Mouse (Mus musculus) left cerebral cortex, postnatal 25 days (tissue): ENCODE measurements around the gene Rtkn. TPM values are rescaled to one million over a fixed set of nuclear protein-coding genes. Genes with fewer than 3 reads are reported as not detected.

ENCODE experiments used
- DNase-seq, 2 experiments: peaks; one replicate each; pipeline ENCODE4 v3.0.0; 2022; ENCODE audit warnings: low spot score in 2 of 2, mixed read lengths in 1 of 2
- intact Hi-C: fragments of 180-260 bp; cut with DNase I; formaldehyde crosslinking; loops from one replicate; pipeline ENCODE4 v1.15.1; 2025
- total RNA-seq, 2 experiments: library from RNA; stranded (reverse); gene quantifications; 2 replicates each; pipeline ENCODE4 v1.2.3; 2021

The Rtkn gene
- 10 to 100 TPM; 51.2 to 76.8 TPM for total RNA-seq

GRCm38 (mm10) chr6:83134951-83135513 lies at the start of gene Rtkn:
Rtkn (plus strand) TSS chr6:83135463.
- no peak for DNase-seq
- intact Hi-C loops = no loop called here

GRCm38 (mm10) chr6:83086121-83087035 lies 48.9 kb upstream of the Rtkn start, which contains the start of gene Lbx2:
Lbx2 (plus strand) TSS chr6:83086367.
- intact Hi-C loops = no loop called here

GRCm38 (mm10) chr6:83087205-83087925 lies 47.9 kb upstream of the Rtkn start:
- no peak for DNase-seq
- intact Hi-C loops = no loop called here

More at GRCm38 (mm10) chr6:83086121-83087035, 48.9 kb upstream of the Rtkn start, which contains the start of gene Lbx2:
- no peak for DNase-seq

- intact Hi-C loops = no loop called here
- no peak for DNase-seq
These were observed 47.4 kb upstream of the Rtkn start for GRCm38 (mm10) chr6:83087926-83088260.

GRCm38 (mm10) chr6:83092416-83093127 lies 42.7 kb upstream of the Rtkn start:
- DNase-seq = no peak
- intact Hi-C loops = no loop called here

GRCm38 (mm10) chr6:83095968-83096367 lies 39.3 kb upstream of the Rtkn start:
- intact Hi-C loops = no loop called here

GRCm38 (mm10) chr6:83098411-83098810 lies 36.9 kb upstream of the Rtkn start:
- no peak for DNase-seq
- intact Hi-C loops = no loop called here

More at GRCm38 (mm10) chr6:83095968-83096367, 39.3 kb upstream of the Rtkn start:
- DNase-seq = no peak

- DNase-seq = peak; percentile 89 to 94
- intact Hi-C loops = loop anchor here (1.0 to 10.0 kb wide), 3 partner anchors 23 to 187 kb away; no protein-coding TSS in a partner anchor
These were observed 34.0 kb upstream of the Rtkn start, which contains the start of the genes Ccdc142 and Gm42688 for GRCm38 (mm10) chr6:83101316-83101687. Ccdc142 (plus strand) TSS chr6:83101601. Gm42688 (plus strand) TSS chr6:83101617.

GRCm38 (mm10) chr6:83101688-83102556 lies 33.3 kb upstream of the Rtkn start:
- intact Hi-C loops = loop anchor here (1.0 to 10.0 kb wide), 4 partner anchors 24 to 187 kb away; partner anchors contain the start of gene Aup1
- DNase-seq = peak; percentile 60 to 71

- no peak for DNase-seq
- intact Hi-C loops = loop anchor here (10.0 kb wide), 1 partner anchor 188 kb away; no protein-coding TSS in a partner anchor
These were observed 32.1 kb upstream of the Rtkn start for GRCm38 (mm10) chr6:83103130-83103650.

- intact Hi-C loops = loop anchor here (10.0 kb wide), 1 partner anchor 189 kb away; no protein-coding TSS in a partner anchor
- DNase-seq = peak; percentile 27 to 75
These were observed 31.1 kb upstream of the Rtkn start for GRCm38 (mm10) chr6:83104158-83104557.

- DNase-seq = peak; percentile 42 to 67
- intact Hi-C loops = loop anchor here (10.0 kb wide), 1 partner anchor 193 kb away; no protein-coding TSS in a partner anchor
These were observed 27.5 kb upstream of the Rtkn start for GRCm38 (mm10) chr6:83107566-83108400.

GRCm38 (mm10) chr6:83108762-83109668 lies 26.2 kb upstream of the Rtkn start, which contains the start of gene Mrpl53:
Mrpl53 (plus strand) TSS chr6:83109040.
- DNase-seq = peak; percentile 80 to 81
- intact Hi-C loops = loop anchor here (10.0 kb wide), 1 partner anchor 194 kb away; no protein-coding TSS in a partner anchor

GRCm38 (mm10) chr6:83111510-83112136 lies 23.6 kb upstream of the Rtkn start:
- intact Hi-C loops = no loop called here
- no peak for DNase-seq

- intact Hi-C loops = loop anchor here (2.0 kb wide), 1 partner anchor 44 kb away; no protein-coding TSS in a partner anchor
- peak; percentile 91 to 94 for DNase-seq
These were observed 20.1 kb upstream of the Rtkn start, which contains the start of gene Mogs for GRCm38 (mm10) chr6:83115011-83115671. Mogs (plus strand) TSS chr6:83115496.
